Mouse (Mus musculus) lung, postnatal 0 days (tissue): ENCODE results near the gene Trim39.
"Not testable (repeated sequence)": the region's sequence is repeated elsewhere in the genome, so short reads cannot be mapped to it uniquely, and the experiment has no call there.

Experiments
- CTCF ChIP-seq: IDR thresholded peaks from 2 replicates; pipeline ENCODE4 v1.5.1; 2016; ENCODE audit warnings: antibody characterized with exemption, mild to moderate bottlenecking
- EP300 ChIP-seq: IDR thresholded peaks from 2 replicates; pipeline ENCODE4 v1.6.1; 2016; ENCODE audit warnings: antibody characterized with exemption, mild to moderate bottlenecking, control low read depth

GRCm38 (mm10) chr17:36235300-36235699, 36.7 kb downstream of the Trim39 start:
- TF ChIP-seq CTCF, EP300: not testable (repeated sequence)
